Mouse (Mus musculus) megakaryocyte, embryonic 14.5 days (primary cell): ENCODE measurements at regions not wholly inside any gene's neighbourhood (a gene's known extent, or its start where the extent isn't known, plus 50 kb on each side); places are given as distances from the start of the nearest gene placed in this dataset.

ENCODE experiments used
- FLI1 ChIP-seq: IDR thresholded peaks from 2 replicates; pipeline ENCODE4 v1.6.1; 2012; ENCODE audit warnings: low read length, inconsistent platforms, mixed read lengths
- GATA1 ChIP-seq: IDR thresholded peaks from 3 replicates; pipeline ENCODE4 v1.6.1; 2012; ENCODE audit warnings: mixed read lengths, low read length, inconsistent platforms, borderline replicate concordance

DNA sequence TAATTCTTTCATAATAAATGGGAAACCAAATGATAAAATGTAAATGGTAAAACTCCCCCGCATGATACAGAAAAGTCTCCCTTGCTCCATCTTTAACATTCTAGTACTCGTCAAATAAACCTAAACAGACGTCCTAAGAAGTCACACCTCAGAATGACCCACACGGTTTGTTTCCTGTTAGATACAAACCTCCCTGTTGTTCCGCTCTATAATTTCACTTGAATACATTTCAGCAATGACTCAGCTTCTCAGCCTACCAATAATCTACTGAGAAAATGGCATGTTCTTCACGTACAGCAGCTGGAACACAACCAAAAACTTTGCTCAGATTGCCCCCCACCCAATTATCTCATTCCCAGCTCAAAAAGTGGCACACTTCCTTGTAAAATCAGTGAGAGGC lies 93.7 kb upstream of the Pdc start:
- TF ChIP-seq GATA1 (no peak), FLI1 (no peak)
